Mouse (Mus musculus): ENCODE measurements around the gene Kctd2. TPM values are rescaled to one million over a fixed set of nuclear protein-coding genes. Genes with fewer than 3 reads are reported as not detected.

Gene Kctd2
- polyA plus RNA-seq (2014; fragmentation: Illumina TruSeq; extraction: RNeasy Lipid Tissue Mini Kit (QIAGEN cat#74804); ENCODE audit: low replicate concordance) = 11.6 TPM

DNA sequence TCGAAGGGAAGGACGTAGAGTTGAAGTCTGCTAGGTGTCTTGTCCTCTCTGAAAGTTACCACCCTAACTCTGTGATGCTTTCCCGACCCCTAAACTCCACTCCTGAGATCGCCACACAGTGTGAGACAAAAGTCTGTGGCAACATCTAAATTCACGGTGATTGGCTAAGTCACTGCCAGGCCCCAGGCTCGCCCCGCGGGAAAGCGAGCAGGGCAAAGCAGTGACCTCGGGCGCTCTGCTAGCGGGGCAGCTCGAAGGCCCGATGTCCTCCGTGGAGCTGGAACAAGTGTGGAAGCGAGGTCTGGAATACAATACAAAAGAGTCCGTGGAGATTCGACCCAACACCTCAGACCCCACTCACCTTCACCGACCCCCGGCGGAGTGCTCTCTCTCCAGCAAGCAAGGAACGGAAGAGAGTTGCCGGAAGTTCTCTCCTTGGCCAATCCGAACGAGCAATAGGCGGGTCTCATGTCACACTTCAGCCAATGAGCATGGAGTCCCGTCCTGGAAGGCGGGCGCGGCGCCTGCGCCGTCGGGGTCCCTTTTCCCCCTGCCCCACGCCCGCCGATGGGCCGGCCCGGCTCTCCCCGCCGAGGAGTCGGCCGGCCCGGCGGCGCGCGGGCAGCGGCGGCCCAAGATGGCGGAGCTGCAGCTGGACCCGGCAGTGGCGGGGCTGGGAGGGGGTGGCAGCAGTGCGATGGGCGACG is at the start of gene Kctd2, which contains the start of gene Atp5h:
Gene Kctd2, plus strand, starts transcription at position 598 of the 707 bp plus-strand sequence.
Gene Atp5h, minus strand, starts transcription at position 432 of the 707 bp plus-strand sequence.

DNA sequence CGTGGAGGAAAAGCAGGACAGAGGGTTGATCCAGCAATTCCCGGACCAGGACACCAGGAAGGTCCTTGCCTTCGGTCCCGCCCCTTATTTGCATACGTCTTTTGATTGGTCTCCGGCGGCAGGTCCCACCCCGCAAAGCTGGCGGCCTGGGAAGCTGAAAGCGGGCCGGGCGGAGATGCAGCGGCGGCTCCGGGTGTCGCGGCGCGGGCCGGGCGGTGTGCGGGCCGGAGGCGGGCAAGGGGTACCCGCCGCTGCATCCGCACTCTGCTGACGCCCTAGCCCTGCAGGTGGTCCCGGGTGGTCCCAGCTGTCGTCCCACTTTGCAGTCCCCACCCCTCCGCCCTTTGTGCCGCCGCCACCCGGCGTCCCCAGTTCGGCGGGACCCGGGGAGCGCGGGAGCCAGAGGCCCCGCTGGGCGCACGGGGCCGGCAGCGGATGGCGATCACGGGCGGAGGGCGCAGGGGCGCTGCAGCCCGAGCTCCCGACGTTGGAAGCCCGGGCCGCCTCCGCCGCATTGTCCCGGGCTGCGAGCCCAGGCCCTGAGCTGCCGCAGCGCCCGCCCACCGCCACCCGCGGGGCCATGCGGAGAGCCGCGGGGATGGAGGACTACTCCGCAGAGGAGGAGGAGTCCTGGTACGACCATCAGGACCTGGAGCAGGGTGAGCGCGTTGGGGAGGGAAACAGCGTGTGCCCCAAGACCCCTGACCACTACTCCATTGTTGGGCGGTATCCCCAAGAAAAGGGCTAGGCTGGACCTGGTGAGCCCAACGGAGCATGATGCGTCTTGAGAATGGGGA is 38.0 kb upstream of the Kctd2 start, which contains the start of gene Cdr2l:
Gene Cdr2l, plus strand, starts transcription at position 174 of the 797 bp plus-strand sequence.

DNA sequence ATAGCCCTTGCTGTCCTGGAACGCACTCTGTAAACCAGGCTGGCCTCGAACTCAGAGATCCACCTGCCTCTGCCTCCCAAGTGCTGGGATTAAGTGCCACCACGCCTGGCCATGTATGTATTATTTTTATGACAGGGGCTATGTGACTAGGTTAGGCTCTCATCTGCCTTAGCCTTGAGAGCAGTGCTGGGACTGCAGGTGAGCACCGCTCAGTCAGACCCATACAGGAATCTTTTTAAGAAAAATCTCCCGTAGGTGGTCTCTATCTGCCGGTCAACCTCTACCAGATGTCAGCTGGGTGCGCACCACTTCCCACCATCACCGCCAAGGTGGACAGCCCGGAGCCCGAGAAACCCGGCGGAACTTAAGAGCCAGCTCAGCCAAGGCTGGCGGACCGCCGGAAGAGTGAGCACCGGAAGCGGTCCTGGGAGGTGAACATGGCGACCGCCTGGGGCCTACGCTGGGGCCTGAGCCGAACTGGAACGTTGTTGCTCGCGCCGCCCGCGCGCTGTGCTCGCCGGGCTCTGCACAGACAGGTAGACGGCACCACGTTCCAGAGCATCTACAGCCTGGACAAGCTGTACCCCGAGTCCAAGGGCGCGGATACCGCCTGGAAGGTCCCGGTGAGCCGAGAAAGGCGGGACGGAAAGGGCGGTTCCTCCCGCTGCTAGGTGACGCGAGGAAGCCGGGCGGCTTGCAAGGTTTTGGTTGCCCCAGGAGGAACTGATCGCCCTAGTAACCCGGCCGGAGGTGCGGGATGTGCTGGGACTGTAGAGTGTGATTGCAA is 16.4 kb upstream of the Kctd2 start, which contains the start of gene Mrpl58:
Gene Mrpl58, plus strand, starts transcription at position 415 of the 787 bp plus-strand sequence.

DNA sequence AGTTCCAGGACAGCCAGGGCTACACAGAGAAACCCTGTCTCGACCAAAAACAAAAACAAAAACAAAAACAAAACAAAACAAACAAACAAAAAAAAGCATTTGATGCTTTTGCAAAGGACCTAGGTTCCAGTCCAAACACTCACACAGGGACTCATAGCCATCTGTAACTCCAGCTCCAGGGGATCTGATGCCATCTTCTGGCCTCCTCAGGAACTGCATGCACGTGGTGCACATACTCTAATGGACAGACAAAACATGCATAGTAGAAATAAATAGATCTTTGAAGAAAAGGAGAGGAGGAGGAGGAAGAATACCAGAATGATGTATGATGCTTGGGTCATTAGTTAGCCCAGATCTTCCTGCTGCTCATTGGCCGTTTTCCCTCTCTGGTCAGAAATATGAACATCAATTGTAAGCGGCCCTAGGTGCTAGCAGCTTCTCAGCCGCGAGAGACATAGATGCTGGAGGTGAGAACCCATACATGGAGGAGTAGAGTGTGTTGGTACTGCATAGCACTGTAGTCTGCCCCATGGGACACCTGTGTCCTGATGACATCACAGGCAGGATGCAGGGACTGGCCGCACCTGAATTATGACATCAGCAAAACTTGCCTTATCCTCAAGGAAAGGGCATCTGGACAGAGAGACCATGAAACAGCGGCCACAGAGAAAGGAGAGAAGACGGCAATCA is 20.1 kb downstream of the Kctd2 start, which contains the start of gene Trim80:
Gene Trim80, plus strand, starts transcription at position 640 of the 690 bp plus-strand sequence.

DNA sequence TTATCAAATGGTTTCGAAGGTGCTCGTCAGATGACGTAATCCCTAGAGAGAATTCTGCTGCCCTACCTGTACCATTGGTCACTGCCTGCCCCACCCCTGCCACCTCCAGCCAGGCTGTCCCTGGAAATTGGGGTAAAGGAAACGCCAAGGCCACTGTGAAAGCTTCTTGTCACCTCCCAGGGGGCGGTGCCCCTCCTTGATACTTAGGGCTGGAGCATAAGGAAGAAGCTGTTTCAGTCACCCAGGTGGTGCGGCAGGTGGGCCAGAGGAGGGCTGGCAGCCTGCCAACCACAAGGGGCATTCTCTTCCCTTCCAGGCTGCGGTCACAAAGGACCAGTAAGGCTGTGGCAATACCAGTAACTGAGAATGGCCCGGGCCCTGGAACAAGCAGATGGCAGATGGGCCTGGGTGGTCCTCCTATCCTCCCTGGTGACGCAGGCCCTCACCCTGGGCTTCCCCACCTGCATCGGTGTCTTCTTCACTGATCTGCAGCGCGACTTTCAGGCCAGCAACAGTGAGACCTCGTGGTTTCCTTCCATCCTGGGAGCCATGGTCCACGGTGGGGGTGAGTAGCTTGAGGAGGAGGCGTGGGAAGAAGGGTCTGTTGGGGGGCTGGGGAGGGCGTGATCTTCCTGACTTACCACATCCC is 42.4 kb downstream of the Kctd2 start, which contains the start of gene Slc16a5:
Gene Slc16a5, plus strand, starts transcription at position 232 of the 649 bp plus-strand sequence.

DNA sequence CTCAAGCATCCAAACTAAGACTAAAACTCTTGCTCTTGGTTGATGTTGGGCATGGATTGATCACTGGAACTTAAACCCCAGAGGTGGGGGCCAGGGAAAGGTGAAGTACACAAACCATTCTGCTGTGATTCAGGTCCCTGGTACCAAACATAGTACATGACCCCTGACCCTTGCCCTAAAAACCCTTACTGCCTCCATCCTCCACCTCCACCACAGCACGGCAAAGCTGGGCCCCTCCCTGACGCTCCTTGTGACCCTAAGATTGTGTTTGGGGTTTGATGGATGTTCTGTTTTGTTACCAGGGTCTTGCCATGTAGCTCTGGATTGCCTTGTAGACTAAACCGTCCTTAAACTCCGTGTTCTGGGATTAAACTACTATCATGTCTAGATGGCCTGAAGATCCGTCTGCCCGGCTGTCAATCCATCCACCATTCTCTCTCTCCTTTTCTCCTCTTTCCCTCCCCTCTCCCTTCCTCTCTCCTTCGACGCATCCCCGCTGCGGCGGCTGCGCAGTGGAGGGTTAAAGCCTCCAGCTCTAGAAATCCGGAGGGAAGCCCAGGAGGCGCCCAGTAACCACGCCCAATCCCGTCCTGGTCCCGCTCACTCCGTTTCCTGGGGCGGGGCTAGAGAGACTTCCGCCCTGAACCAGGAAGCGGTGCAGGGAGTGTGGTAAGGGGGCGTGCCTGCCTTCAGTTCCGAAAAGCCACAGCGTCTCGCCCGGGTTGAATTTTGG is 55.3 kb downstream of the Kctd2 start, which contains the start of gene Armc7:
Gene Armc7, plus strand, starts transcription at position 643 of the 733 bp plus-strand sequence.

Other genes starting within 250 kb of the Kctd2 start
- 0.26 TPM for gene Tmem104, start 232.6 kb upstream of the Kctd2 start, polyA plus RNA-seq (2014; fragmentation: Illumina TruSeq; extraction: RNeasy Lipid Tissue Mini Kit (QIAGEN cat#74804); ENCODE audit: low replicate concordance)
- gene Nat9, start 232.3 kb upstream of the Kctd2 start, polyA plus RNA-seq (2014; fragmentation: Illumina TruSeq; extraction: RNeasy Lipid Tissue Mini Kit (QIAGEN cat#74804); ENCODE audit: low replicate concordance) = not detected
- gene Grin2c, start 152.9 kb upstream of the Kctd2 start, polyA plus RNA-seq (2014; fragmentation: Illumina TruSeq; extraction: RNeasy Lipid Tissue Mini Kit (QIAGEN cat#74804); ENCODE audit: low replicate concordance) = not detected
- 2.0 TPM for gene Fdxr, start 143.1 kb upstream of the Kctd2 start, polyA plus RNA-seq (2014; fragmentation: Illumina TruSeq; extraction: RNeasy Lipid Tissue Mini Kit (QIAGEN cat#74804); ENCODE audit: low replicate concordance)
- 1.4 TPM for gene Fads6, start 122.5 kb upstream of the Kctd2 start, polyA plus RNA-seq (2014; fragmentation: Illumina TruSeq; extraction: RNeasy Lipid Tissue Mini Kit (QIAGEN cat#74804); ENCODE audit: low replicate concordance)
- not detected for gene Otop2, start 113.0 kb upstream of the Kctd2 start, polyA plus RNA-seq (2014; fragmentation: Illumina TruSeq; extraction: RNeasy Lipid Tissue Mini Kit (QIAGEN cat#74804); ENCODE audit: low replicate concordance)
- not detected for gene Ush1g, start 98.1 kb upstream of the Kctd2 start, polyA plus RNA-seq (2014; fragmentation: Illumina TruSeq; extraction: RNeasy Lipid Tissue Mini Kit (QIAGEN cat#74804); ENCODE audit: low replicate concordance)
- gene Otop3, start 85.4 kb upstream of the Kctd2 start, polyA plus RNA-seq (2014; fragmentation: Illumina TruSeq; extraction: RNeasy Lipid Tissue Mini Kit (QIAGEN cat#74804); ENCODE audit: low replicate concordance) = 0.45 TPM
- 2.0 TPM for gene Hid1, start 52.4 kb upstream of the Kctd2 start, polyA plus RNA-seq (2014; fragmentation: Illumina TruSeq; extraction: RNeasy Lipid Tissue Mini Kit (QIAGEN cat#74804); ENCODE audit: low replicate concordance)
- gene Cdr2l, start 38.2 kb upstream of the Kctd2 start, polyA plus RNA-seq (2014; fragmentation: Illumina TruSeq; extraction: RNeasy Lipid Tissue Mini Kit (QIAGEN cat#74804); ENCODE audit: low replicate concordance) = not detected
- 3.4 TPM for gene Mrpl58, start 16.4 kb upstream of the Kctd2 start, polyA plus RNA-seq (2014; fragmentation: Illumina TruSeq; extraction: RNeasy Lipid Tissue Mini Kit (QIAGEN cat#74804); ENCODE audit: low replicate concordance)
- gene Atp5h, start 166 bp upstream of the Kctd2 start, polyA plus RNA-seq (2014; fragmentation: Illumina TruSeq; extraction: RNeasy Lipid Tissue Mini Kit (QIAGEN cat#74804); ENCODE audit: low replicate concordance) = 527 TPM
- not detected for gene Trim80, start 20.4 kb downstream of the Kctd2 start, polyA plus RNA-seq (2014; fragmentation: Illumina TruSeq; extraction: RNeasy Lipid Tissue Mini Kit (QIAGEN cat#74804); ENCODE audit: low replicate concordance)
- gene Slc16a5, start 42.3 kb downstream of the Kctd2 start, polyA plus RNA-seq (2014; fragmentation: Illumina TruSeq; extraction: RNeasy Lipid Tissue Mini Kit (QIAGEN cat#74804); ENCODE audit: low replicate concordance) = 33.5 TPM
- 0.19 TPM for gene Armc7, start 55.5 kb downstream of the Kctd2 start, polyA plus RNA-seq (2014; fragmentation: Illumina TruSeq; extraction: RNeasy Lipid Tissue Mini Kit (QIAGEN cat#74804); ENCODE audit: low replicate concordance)
- gene Nt5c, start 71.7 kb downstream of the Kctd2 start, polyA plus RNA-seq (2014; fragmentation: Illumina TruSeq; extraction: RNeasy Lipid Tissue Mini Kit (QIAGEN cat#74804); ENCODE audit: low replicate concordance) = 1.3 TPM
- 47.8 TPM for gene Jpt1, start 94.3 kb downstream of the Kctd2 start, polyA plus RNA-seq (2014; fragmentation: Illumina TruSeq; extraction: RNeasy Lipid Tissue Mini Kit (QIAGEN cat#74804); ENCODE audit: low replicate concordance)
- gene Sumo2, start 116.1 kb downstream of the Kctd2 start, polyA plus RNA-seq (2014; fragmentation: Illumina TruSeq; extraction: RNeasy Lipid Tissue Mini Kit (QIAGEN cat#74804); ENCODE audit: low replicate concordance) = 992 TPM
- 15.1 TPM for gene Nup85, start 144.3 kb downstream of the Kctd2 start, polyA plus RNA-seq (2014; fragmentation: Illumina TruSeq; extraction: RNeasy Lipid Tissue Mini Kit (QIAGEN cat#74804); ENCODE audit: low replicate concordance)
- 2.0 TPM for gene Mrps7, start 183.8 kb downstream of the Kctd2 start, polyA plus RNA-seq (2014; fragmentation: Illumina TruSeq; extraction: RNeasy Lipid Tissue Mini Kit (QIAGEN cat#74804); ENCODE audit: low replicate concordance)
- gene Gga3, start 183.9 kb downstream of the Kctd2 start, polyA plus RNA-seq (2014; fragmentation: Illumina TruSeq; extraction: RNeasy Lipid Tissue Mini Kit (QIAGEN cat#74804); ENCODE audit: low replicate concordance) = 2.8 TPM
- 16.5 TPM for gene Mif4gd, start 192.8 kb downstream of the Kctd2 start, polyA plus RNA-seq (2014; fragmentation: Illumina TruSeq; extraction: RNeasy Lipid Tissue Mini Kit (QIAGEN cat#74804); ENCODE audit: low replicate concordance)
- 2.2 TPM for gene Slc25a19, start 208.2 kb downstream of the Kctd2 start, polyA plus RNA-seq (2014; fragmentation: Illumina TruSeq; extraction: RNeasy Lipid Tissue Mini Kit (QIAGEN cat#74804); ENCODE audit: low replicate concordance)